Mouse (Mus musculus) right cerebral cortex, postnatal 10 days (tissue): ENCODE results near the gene Tnpo2.
A peak's percentile ranks its signal among the peaks of the same experiment; 100 is the strongest.

Source experiments
- DNase-seq, 2 experiments: peaks; one replicate each; pipeline ENCODE4 v3.0.0; 2021; ENCODE audit warnings: low spot score in 2 of 2

Gene Tnpo2

DNA sequence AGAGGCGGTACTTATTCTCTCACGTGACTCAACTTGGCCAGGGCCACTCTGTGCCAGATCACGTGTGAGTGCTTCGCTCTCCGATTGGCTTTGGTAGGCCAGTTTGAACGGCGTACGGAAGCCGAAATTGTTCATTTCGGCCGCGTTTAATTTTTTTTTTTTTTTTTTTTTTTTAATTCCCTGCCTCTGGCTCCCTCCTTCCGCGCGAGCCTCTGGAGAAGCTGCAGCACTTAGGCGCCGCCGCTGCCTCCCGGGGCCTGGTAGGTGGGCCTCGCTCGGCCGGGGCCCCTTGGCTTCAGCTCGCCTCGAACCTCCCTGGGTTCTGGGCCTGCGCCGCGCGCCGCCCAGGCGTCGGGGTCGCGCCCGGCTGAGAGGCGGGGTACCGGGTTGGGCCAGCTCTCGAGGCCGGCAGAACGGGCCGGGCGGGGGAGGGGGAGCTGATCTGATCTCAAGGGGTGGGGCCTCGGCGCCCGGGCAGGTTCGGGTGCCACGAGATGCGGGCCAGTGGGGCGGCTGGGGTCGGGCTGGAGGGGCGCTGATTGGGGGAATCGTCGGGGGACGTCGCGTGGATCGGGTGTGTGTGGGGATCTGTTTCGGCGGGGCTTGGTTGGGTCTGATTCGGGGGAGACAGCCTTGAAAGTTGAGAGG lies at the start of gene Tnpo2:
Gene Tnpo2, plus strand, starts transcription at position 198 of the 648 bp plus-strand sequence.
- DNase-seq = peak; percentile 96 to 98

DNA sequence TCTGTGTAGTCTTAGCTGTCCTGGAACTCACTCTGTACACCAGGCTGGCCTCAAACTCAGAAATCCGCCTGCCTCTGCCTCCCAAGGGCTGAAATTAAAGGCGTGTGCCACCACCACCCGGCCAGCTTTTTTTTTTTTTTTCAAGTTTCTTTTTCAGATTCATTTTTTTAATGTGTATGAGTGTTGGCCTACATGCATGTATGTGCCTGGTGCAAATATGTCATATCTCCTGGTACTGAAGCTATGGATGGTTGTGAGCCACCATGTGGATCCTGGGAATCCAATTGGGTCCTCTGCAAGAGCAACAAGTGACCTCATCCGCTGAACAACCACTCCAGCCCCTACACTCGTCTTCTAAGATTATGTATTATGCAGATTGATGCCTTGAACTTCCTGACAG lies 49.3 kb upstream of the Tnpo2 start:
- no peak for DNase-seq

DNA sequence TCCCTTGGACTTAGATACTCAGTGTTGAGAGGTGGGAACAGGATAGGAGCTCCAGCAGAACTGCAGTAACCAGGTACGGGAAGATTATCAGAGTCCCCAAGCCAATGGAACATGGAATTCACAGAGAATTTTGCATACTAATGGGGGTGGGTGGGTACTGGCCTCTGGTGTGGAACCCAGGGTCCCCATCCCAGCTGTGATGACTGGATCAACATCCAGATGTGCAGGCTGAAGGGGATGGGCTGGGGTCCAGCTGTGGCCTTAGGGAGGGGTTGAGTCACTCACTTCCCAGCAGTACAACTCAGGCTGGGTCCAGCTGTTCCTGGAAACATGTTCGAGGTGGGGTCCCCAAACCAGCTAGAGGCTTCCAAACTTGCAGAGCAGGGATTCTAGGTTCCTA lies 48.8 kb upstream of the Tnpo2 start:
- DNase-seq = no peak

DNA sequence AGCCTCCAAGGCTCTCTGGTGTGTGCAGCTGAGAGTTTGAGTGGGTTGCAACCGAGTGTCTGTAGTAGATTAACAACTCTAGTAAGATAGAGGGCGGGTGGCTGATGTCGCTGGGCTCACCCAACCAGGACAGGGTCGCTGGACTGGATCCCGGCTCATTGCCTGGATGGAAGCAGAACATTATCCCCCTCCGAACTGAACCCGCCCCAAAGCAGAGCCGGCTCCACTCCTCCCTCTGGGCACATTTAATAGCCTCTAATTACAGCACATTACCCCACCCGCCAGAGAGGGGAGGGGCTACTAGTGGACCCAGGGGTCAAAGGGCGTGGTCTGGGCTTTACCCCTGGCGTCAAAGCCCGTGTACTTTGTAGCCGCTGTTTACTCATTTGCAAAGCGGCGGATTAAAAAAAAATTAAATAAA lies 47.4 kb upstream of the Tnpo2 start:
- peak in 1 of 2 experiments; percentile 58 for DNase-seq

DNA sequence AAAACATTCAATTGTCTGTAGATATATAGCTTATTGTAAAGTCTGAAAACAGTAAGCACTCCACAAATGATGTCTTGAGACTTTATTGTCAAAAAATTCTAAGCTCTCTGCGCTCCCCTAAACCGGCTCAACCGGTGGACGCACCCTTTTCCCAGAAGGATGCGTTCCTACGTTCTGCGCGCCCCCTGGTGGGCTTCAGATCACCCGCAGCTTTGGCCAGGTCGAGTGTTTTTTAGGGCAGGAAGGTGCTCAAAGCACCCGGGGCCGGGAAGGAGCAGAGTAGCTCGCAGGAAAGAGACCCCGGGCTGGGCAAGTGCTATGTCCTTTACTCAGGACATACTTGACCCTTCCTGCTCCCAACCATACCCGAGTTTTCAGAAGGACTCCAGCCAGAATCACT lies 46.9 kb upstream of the Tnpo2 start:
- DNase-seq = peak; percentile 92 to 94

DNA sequence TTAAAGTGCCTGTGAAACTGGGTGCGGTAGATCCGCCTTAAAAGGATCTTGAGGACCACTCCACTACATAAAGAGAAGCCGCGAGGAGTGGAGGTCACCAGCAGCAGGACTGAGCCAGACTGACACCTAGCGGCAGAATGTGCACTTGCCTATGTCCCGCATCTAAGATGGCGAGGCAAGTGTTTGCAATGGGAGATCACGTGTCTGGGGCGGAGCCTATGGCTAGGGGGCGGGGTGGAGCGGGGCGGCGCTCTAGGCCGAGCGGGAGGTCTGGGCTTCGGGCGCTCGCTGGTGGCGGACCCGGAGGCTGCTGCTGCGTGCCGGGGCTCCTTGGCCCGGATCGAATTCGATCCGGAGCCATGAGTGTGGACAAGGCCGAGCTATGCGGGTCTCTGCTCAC lies 46.4 kb upstream of the Tnpo2 start, which contains the start of gene Hook2:
Gene Hook2, plus strand, starts transcription at position 255 of the 400 bp plus-strand sequence.
- DNase-seq = peak; percentile 98

DNA sequence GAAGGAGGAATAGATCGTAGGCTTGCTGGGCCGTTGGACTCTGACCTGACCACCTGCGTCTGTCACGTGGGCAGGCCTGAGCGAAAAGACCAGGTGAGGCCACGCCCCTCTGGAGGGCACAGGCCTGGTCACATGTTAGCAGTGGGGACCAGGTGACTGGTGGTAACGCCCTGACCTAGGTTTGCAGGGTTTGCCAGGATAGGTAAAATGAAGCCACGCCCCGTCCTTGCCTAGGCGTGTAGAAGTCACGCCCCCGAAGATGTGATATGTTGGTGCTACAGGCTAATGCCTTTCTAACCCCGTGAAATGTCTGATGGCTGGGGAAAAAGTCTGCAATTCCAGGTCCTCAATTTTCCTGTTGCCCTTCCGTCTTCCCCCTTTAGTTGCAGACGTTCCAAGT lies 45.9 kb upstream of the Tnpo2 start:
- peak in 1 of 2 experiments; percentile 64 for DNase-seq

DNA sequence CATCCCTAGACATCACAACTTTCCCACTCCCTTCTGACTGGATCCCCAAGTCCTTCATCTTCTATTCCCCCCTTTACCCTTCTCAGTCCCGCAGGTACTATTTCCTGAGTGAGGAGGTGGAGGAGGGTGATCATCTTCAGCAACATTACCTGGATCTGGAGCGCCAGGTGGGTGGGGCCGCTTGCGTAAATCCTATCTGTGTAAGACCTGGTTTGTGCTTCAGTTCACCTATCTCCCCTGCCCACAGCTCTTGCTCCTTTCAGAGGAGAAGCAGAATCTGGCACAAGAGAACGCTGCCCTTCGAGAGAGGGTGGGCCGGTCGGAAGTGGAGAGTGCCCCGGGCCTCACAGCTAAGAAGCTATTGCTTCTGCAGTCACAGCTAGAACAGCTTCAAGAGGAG lies 42.3 kb upstream of the Tnpo2 start:
- no peak for DNase-seq

DNA sequence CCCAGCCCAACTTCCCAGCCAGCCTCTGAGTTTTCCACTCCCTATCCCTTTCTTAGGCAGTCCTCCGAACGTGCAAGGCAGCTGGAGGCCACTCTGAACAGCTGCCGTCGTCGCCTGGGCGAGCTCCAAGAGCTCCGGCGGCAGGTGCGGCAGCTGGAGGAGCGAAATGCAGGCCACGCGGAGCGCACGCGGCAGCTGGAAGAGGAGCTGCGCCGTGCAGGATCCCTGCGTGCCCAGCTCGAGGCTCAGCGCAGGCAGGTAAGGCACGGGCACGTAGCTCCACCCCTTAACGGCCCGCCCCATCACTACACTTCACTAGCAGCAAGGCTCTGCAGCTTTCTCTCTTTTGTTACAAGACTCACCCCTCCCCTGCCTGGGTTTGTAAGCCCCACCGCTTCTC lies 41.0 kb upstream of the Tnpo2 start:
- no peak for DNase-seq

DNA sequence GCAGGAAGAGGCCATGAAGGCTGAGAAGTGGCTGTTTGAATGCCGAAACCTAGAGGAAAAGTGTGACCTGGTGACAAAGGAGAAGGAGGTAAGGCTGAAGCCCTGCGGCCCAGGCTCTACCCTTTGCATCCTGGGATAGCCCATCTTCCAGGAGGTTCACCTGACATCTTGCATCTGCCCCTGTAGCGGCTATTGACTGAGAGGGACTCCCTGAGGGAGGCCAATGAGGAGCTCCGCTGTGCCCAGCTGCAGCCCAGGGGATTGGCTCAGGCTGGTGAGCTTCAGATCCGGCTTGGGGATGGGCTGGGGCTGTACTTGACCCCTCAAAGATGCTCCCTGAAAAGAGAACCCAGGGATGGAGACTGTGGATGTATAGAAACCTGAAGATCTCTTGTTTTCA lies 39.7 kb upstream of the Tnpo2 start:
- DNase-seq = no peak

DNA sequence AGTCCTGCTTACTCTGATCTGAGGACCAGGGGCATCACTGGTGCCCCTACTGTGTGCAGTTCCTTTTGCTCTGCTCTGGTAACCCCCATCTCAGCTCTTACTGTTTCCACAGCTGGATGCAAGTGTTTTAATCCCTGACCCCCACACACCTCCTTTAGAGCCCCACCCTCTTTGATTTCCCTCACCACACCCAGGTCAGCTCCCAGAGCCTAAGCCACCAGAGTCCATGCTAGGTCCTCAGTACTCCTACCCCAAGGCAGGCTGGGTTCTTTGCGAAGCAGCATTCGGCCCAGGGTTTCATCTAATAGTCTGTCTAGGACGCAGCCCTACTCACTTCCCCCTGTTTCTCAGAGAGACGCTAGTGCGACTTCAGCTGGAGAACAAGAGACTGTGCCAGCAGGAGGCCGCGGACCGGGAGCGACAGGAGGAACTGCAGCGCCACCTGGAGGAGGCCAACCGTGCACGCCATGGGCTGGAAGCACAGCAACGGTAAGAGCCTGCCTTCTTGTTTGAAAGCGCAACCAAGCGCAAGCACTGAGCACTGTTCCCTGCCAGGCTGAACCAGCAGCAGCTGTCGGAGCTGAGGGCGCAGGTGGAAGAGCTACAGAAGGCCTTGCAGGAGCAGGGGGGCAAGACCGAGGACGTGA lies 38.9 kb upstream of the Tnpo2 start:
- peak; percentile 92 to 94 for DNase-seq

DNA sequence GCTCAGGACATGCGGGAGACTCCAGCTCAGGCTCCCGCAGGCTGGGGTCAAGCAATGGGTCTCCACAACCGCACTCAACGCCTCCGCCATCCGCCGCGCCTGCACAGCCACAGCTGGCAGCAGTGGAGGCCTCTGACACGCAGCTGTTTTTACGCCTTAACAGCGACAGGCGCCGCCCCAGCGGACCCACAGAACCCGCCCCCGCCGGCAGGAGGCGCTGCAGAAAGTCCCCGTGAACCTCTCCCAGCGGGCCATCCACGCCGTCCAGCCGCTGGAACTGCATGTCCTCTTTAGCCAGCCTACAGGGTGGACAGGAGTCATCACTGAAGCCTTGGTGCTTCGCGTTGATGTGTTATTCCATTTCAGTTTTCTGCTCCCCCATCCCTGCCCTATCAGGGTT lies 29.0 kb upstream of the Tnpo2 start:
- DNase-seq = no peak

DNA sequence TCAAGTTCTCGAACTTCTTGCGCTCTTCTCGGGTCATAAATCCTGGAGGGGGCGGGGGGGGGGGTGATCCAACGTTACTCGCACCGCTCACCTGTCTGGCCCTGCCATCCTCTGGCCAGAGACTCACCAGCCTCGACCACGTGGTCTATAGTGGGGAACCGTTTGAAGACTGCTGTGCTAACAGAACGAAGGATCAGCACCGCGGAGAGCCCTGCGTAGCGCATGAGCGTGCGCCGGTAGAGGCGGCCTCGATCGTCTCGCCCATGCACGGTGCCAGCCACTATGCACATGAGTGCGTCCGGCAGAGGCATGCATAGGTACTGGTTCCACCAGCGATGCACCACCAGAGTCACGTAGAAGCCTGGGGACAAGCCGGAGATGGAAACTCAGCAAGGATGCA lies 25.5 kb upstream of the Tnpo2 start:
- DNase-seq = no peak

DNA sequence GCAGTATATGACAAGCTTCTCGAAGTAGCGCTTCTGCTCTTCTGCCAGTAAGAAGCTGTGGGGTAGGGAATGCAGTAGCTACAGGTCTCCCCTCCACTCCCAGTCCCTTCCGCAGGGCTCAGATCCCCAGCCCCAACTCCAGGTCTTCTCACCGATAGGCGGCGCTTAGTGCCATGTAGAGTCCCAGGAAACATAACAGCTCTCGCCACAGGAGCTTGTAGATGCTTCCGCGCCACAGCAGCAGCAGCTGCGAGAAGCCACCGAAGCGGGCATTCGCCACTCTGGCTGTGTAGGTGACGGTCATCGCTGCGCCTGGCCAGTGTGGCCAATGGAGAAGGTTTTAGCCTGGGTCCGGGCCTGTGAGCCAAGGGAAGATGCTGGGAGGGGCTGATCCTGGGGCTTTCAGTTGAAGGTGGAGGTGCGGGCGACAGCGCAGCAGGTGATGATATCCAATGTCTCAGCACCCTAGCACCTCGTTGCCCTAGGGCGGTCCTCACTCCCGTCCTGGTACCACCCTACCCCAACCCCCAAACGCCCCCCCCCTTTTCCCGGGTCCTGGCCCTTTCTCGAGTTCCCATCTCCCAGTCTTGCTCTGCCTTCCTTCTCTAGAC lies 23.4 kb upstream of the Tnpo2 start:
- peak; percentile 79 to 85 for DNase-seq

DNA sequence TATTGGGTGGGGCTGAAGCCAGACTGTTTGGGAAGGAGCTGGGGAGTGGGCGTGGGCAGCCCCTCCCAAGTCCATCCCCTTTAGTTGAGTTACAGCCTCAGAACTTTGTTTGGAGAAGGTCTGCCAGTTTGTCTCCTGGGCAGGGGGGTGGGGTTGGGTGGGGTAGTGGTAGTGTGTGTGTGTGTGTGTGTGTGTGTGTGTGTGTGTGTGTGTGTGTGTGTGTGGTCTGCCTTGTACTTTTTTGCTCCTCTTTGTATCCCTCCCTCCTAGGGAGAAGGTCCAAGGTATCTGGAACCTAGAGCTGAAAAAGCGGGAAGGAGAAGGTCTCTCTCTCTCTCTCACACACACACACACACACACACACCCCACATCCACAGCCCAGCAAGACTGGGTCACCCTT lies 22.3 kb upstream of the Tnpo2 start, which contains the start of gene Best2:
Gene Best2, minus strand, starts transcription at position 101 of the 400 bp plus-strand sequence.
- DNase-seq = no peak

DNA sequence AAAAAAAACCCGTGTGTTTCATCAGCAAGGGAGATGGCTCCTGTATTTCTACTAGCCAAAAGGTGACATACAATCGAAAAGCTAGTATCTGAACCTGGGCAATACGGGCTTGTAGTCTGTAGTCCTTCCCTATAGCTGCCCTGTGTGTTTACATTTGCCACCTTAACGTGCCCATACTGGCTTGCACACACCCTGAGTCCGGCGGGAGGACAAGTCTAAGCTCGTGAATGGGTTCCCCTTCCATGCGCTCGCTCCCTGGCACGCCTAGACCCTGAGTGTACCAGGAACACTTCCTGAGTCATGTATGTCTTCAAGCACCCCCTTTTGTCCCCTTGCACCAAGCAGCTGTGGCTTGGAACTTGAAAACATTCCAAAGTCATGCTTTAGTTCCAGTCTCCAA lies 20.0 kb upstream of the Tnpo2 start:
- DNase-seq = no peak

DNA sequence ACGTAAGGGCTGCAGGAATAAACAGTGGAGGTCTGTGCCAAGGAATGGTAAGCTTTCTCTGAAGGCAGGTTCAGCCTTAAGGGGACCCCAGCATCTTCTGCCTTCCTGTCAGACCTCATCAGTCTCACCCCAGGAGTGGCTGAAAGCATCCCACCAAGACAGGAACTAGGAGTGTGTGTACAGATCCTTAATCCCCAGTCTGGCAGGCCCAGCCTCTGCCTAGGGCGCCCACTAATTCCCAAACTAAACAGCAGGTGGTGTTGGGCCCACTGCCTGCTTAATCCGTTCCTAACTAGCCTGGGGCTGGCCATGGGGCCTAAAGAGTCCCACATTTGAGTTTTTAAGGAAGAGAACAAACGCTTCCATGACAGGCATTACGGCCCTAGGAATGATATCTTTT lies 19.5 kb upstream of the Tnpo2 start:
- no peak for DNase-seq

DNA sequence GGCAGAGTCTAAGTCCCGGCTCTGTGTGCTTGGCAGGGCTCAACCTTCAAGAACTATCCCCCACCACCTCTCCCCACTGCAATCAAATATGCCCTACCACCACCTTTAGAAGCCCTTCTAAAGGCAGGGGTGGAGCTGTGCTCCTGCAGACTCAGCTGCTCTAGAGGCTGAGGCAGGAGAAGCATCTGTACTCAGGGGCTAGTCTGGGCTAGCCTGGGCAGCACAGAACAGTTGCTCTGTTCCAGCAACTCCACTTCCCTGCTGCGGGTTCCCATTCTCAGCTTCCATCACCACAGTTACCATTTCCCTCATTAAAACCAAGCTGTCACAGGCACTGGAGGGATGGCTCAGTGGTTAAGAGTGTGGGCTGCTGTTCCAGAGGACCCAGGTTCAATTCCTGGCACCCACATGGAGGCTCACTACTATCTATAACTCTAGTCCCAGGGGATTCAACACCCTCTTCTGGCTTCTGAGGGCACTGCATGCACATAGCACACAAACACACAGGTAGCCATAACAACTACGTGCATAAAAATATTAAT lies 15.1 kb upstream of the Tnpo2 start:
- no peak for DNase-seq

DNA sequence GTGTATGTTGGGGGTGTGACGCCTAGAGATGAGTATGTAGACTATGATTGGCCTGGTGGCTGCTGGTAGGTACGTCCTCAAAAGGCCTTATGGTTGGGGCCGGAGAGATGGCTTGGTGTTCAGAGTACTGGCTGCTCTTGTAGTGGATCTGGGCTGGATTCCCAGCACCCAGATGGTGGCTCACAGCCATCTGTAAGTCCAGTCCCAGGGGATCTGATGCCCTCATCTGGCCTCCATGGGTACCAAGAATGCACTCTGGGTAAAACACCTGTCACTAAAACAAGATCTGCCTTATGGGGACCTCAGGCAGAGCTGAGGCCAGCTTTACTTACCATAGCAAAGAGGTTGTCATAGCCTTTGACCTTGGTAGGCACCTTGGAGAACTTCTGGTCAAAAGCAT lies 12.9 kb upstream of the Tnpo2 start:
- no peak for DNase-seq

DNA sequence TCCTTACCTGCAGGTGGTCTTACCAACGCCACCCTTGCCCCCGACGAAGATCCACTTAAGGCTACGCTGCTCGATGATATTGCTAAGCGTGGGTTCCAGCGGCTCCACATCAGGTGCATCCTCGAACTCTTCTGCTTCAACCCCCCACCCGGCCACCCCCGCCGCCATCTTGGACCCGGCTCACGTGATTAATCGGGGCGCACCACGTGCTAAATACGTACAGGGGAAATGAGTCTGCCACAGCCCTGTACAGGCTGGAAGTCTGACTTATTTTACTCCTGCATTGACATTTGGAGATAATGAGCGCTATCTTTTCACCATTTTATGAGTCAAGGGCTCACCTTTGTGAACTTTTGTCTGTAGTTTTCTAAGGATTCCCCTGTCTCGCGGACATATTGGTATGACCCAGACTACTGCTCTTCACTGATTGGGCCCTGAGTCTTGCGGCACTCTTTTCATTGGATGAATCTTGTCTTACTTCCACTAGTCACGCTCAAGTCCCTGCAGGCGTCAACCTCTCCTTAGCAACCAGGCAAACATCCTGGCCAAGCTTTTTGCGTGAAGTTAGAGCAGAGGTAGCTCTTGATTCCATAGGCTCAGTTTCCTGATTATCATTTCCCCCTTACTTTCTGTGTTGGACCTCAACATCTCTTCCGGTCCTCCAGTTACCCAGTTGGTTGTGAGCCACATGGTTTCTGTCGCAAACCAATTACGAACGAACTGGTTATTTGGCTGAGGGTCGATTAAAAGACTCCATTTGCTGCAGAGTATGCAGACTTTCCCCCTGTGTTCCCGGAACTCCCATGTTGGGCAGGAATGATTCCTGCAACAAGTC lies 11.4 kb upstream of the Tnpo2 start, which contains the start of gene Asna1:
Gene Asna1, minus strand, starts transcription at position 184 of the 835 bp plus-strand sequence.
- peak; percentile 90 to 95 for DNase-seq

DNA sequence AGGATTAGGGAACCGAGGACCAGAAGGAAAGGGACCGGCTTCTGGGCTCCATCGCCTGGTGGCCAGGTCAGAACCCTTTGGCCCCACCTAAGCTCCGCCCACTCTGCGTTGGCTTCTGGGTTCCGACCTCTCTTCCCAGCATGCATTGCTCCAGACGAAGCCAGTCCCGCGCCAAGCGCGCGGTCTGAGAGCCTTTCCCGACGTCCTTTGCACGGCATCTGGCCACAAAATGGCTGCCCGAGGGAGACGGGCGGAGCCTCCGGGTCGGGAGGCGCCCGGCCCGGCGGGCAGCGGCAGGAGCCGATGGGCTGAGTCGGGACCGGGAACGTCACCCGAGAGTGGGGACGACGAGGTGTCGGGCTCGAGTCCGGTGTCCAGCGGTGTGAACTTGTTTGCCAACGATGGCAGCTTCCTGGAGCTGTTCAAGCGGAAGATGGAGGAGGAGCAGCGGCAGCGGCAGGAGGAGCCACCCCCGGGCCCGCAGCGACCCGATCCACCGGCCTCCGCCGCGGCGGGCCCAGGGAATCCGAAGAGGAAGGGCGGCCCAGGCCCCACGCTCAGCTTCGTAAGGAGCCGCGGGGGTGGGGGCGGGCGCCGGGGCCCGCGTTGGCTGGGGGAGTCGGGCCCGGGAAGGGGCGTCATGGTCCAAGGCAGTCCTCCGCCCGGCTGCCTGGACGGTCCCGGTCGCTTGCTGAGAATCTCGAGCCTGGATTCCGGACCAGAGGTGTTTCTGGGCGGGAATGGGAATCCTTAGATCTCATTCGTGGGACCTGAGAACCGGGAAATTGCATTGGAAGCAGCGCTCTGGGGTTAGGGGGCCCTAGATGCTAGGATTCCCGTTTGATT lies 9.8 kb upstream of the Tnpo2 start, which contains the start of gene Trir:
Gene Trir, plus strand, starts transcription at position 154 of the 846 bp plus-strand sequence.
- peak; percentile 97 for DNase-seq
